ENCODE assay signal across 7 mouse cellular contexts in genomic region chr2:117479244-117480009, GRCm38 (mm10).
DNase-seq lines count a peak whose midpoint lies in the region; ATAC-seq and TF ChIP-seq lines count a peak whose summit lies in the region.
"Not testable (repeated sequence)": the region's sequence is repeated elsewhere in the genome, so short reads cannot be mapped to it uniquely, and the experiment has no call there.

No protein-coding gene starts in this region.

- TF ChIP-seq POLR2A in brain, embryonic 14.5 days (IDR thresholded peaks at IDR 0.05; ENCODE audit: borderline replicate concordance, extremely low read depth, insufficient read depth, insufficient read length, poor library complexity, severe bottlenecking): not testable (repeated sequence)

- H3K27me3 ChIP-seq in embryonic facial prominence, embryonic 15.5 days; forebrain, embryonic 16.5 days (replicated peaks; ENCODE audit: control insufficient read depth, insufficient read depth, low read length); hindbrain, embryonic 14.5 days (ENCODE audit: control insufficient read depth, insufficient read depth, low read length); midbrain, embryonic 15.5 days (replicated peaks): not testable (repeated sequence)

- peak; percentile 41 for DNase-seq in brain, embryonic 14.5 days (ENCODE audit: low read depth)
- not testable (repeated sequence) for DNase-seq in hindbrain, embryonic 14.5 days (ENCODE audit: low spot score)
- DNase-seq in layer of hippocampus, adult 9-11 months: peak; percentile 3
- DNase-seq in retina, embryonic 14.5 days (ENCODE audit: low spot score): peak; percentile 52

- H3K9me3 ChIP-seq in embryonic facial prominence, embryonic 15.5 days (replicated peaks); forebrain, embryonic 16.5 days (ENCODE audit: control insufficient read depth, low read length); hindbrain, embryonic 14.5 days (ENCODE audit: control insufficient read depth, low read length); midbrain, embryonic 15.5 days: not testable (repeated sequence)

- not testable (repeated sequence) for H3K9ac ChIP-seq in embryonic facial prominence, embryonic 15.5 days; forebrain, embryonic 16.5 days (replicated peaks; ENCODE audit: low read depth, low read length); hindbrain, embryonic 14.5 days; midbrain, embryonic 15.5 days

- 47% methylated on average over 16 of the region's 16 CpGs for WGBS in embryonic facial prominence, embryonic 15.5 days
- 62% methylated on average over 16 of the region's 16 CpGs for WGBS in forebrain, embryonic 16.5 days
- 68% methylated on average over 12 of the region's 16 CpGs for WGBS in hindbrain, embryonic 14.5 days
- WGBS in midbrain, embryonic 15.5 days: 74% methylated on average over 16 of the region's 16 CpGs

- H3K27ac ChIP-seq in embryonic facial prominence, embryonic 15.5 days (replicated peaks); forebrain, embryonic 16.5 days (ENCODE audit: low read length); hindbrain, embryonic 14.5 days: not testable (repeated sequence)
- 0 out of 2 replicates have a peak overlapping the region, but pooled peaks have one; percentile 15 for H3K27ac ChIP-seq in midbrain, embryonic 15.5 days

- not testable (repeated sequence) for H3K4me3 ChIP-seq in embryonic facial prominence, embryonic 15.5 days (replicated peaks); forebrain, embryonic 16.5 days (replicated peaks; ENCODE audit: low read length); hindbrain, embryonic 14.5 days (replicated peaks; ENCODE audit: low read length); midbrain, embryonic 15.5 days

- H3K4me2 ChIP-seq in embryonic facial prominence, embryonic 15.5 days (replicated peaks); forebrain, embryonic 16.5 days (ENCODE audit: low read length); hindbrain, embryonic 14.5 days (replicated peaks); midbrain, embryonic 15.5 days: not testable (repeated sequence)

- not testable (repeated sequence) for TF ChIP-seq CTCF in brain, embryonic 14.5 days (IDR thresholded peaks at IDR 0.05; ENCODE audit: borderline replicate concordance, extremely low read depth, insufficient read depth, insufficient read length)

- H3K36me3 ChIP-seq in embryonic facial prominence, embryonic 15.5 days; forebrain, embryonic 16.5 days (ENCODE audit: control insufficient read depth, insufficient read depth); hindbrain, embryonic 14.5 days (replicated peaks; ENCODE audit: control insufficient read depth, insufficient read depth); midbrain, embryonic 15.5 days (replicated peaks): not testable (repeated sequence)

- not testable (repeated sequence) for H3K4me1 ChIP-seq in embryonic facial prominence, embryonic 15.5 days; forebrain, embryonic 16.5 days (replicated peaks; ENCODE audit: control insufficient read depth, insufficient read depth, low read length); hindbrain, embryonic 14.5 days (replicated peaks; ENCODE audit: control insufficient read depth, insufficient read depth, low read length); midbrain, embryonic 15.5 days

- peak; percentile 39; the same call in 1 of the 2 replicates for ATAC-seq in embryonic facial prominence, embryonic 15.5 days (ENCODE audit: insufficient number of reproducible peaks, low FRiP score, low TSS enrichment, low read depth)
- peak; percentile 91 for ATAC-seq in forebrain, embryonic 16.5 days
- ATAC-seq in hindbrain, embryonic 14.5 days (ENCODE audit: low FRiP score): peak; percentile 60; the same call in 1 of the 2 replicates
- ATAC-seq in midbrain, embryonic 15.5 days (replicated peaks): peak; percentile 56

Comparison
In these comparisons a context has a peak if more than half of its experiments do, and no peak if none do; other contexts are left out.
1. ATAC-seq: peak in every context shown above with its lines; median percentile 91 in forebrain, embryonic 16.5 days; 60 in hindbrain, embryonic 14.5 days; 56 in midbrain, embryonic 15.5 days; 39 in embryonic facial prominence, embryonic 15.5 days.